Mouse (Mus musculus) ES-E14 (cell line): ENCODE results near the gene Cs. TPM values are rescaled to one million over a fixed set of nuclear protein-coding genes. Genes with fewer than 3 reads are reported as not detected.

Experiments used
- DNase-seq: peaks from one replicate; pipeline ENCODE4 v3.0.0-alpha.2; 2013; ENCODE audit warnings: low read depth, low spot score
- H3K27ac ChIP-seq: 2 replicates; pipeline ENCODE4 v1.5.1; 2012; ENCODE audit warnings: low read depth, mild to moderate bottlenecking, low read length, moderate library complexity, mixed read lengths; ENCODE audit not compliant: poor library complexity, insufficient read depth, severe bottlenecking
- H3K36me3 ChIP-seq: 2 replicates; pipeline ENCODE4 v1.6.1; 2012; ENCODE audit warnings: mild to moderate bottlenecking, low read length, moderate library complexity, mixed read lengths; ENCODE audit not compliant: control insufficient read depth, poor library complexity, insufficient read depth, severe bottlenecking
- H3K4me1 ChIP-seq, 2 experiments: fragments of 150-350 bp in 1 of 2; sonication (generic) in 1 of 2; 2 replicates each; pipeline ENCODE4 v1.6.1; 2012; ENCODE audit warnings: low read length in 2 of 2, mild to moderate bottlenecking in 1 of 2, mixed read lengths in 1 of 2; ENCODE audit not compliant: control insufficient read depth in 2 of 2, insufficient read depth in 2 of 2, poor library complexity in 1 of 2
- H3K4me3 ChIP-seq, 2 experiments: fragments of 150-350 bp in 1 of 2; sonication (generic) in 1 of 2; 2 replicates each; pipeline ENCODE4 v1.5.1; 2012; ENCODE audit warnings: low read length in 2 of 2, low read depth in 1 of 2, mild to moderate bottlenecking in 1 of 2, mixed read lengths in 1 of 2; ENCODE audit not compliant: insufficient read depth in 1 of 2, poor library complexity in 1 of 2, severe bottlenecking in 1 of 2
- H3K9ac ChIP-seq: 2 replicates; pipeline ENCODE4 v1.6.1; 2012; ENCODE audit warnings: low read depth, mild to moderate bottlenecking, low read length, mixed read lengths; ENCODE audit not compliant: poor library complexity, insufficient read depth, severe bottlenecking
- H3K9me3 ChIP-seq: fragments of 150-350 bp; sonication (generic); 2 replicates; pipeline ENCODE4 v1.6.1; 2012; ENCODE audit warnings: low read depth, mild to moderate bottlenecking, low read length; ENCODE audit not compliant: control insufficient read depth, insufficient read depth
- CHD2 ChIP-seq: IDR thresholded peaks from 2 replicates; pipeline ENCODE4 v1.6.1; 2014; ENCODE audit warnings: mild to moderate bottlenecking, low read depth, low read length, inconsistent platforms
- HCFC1 ChIP-seq: IDR thresholded peaks from 2 replicates; pipeline ENCODE4 v1.6.1; 2012; ENCODE audit warnings: low read length, inconsistent platforms, borderline replicate concordance; ENCODE audit not compliant: insufficient read depth
- MAFK ChIP-seq: IDR thresholded peaks from 2 replicates; pipeline ENCODE4 v1.6.1; 2014; ENCODE audit warnings: mild to moderate bottlenecking, low read depth, low read length, inconsistent platforms; ENCODE audit not compliant: insufficient read depth
- ZC3H11A ChIP-seq: IDR thresholded peaks from 2 replicates; pipeline ENCODE4 v1.6.1; 2012; ENCODE audit warnings: low read depth, mild to moderate bottlenecking, inconsistent platforms, low read length, borderline replicate concordance
- ZNF384 ChIP-seq: IDR thresholded peaks from 2 replicates; pipeline ENCODE4 v1.6.1; 2012; ENCODE audit warnings: low read depth, low read length, inconsistent platforms
- in situ Hi-C, 2 experiments: fragments of 600-800 bp; cut with MboI; formaldehyde crosslinking; loops; one replicate each; pipeline ENCODE4 v1.15.1; 2025; ENCODE audit warnings: low sequenced_read_pairs in 2 of 2, inconsistent platforms in 1 of 2; ENCODE audit not compliant: unreplicated experiment in 2 of 2
- total RNA-seq: library from RNA; depleted of rRNA; stranded (reverse); fragments of 300-350 nt; gene quantifications from 2 replicates; pipeline ENCODE4 v1.2.3, GENCODE M21; 2012

Cs gene
- total RNA-seq, 1 experiment = 143 TPM

- in situ Hi-C loops = no loop called here
- peaks cover 4% of the 10 kb centered on the region; the same call in 1 of the 2 replicates for H3K36me3 ChIP-seq
- no peak for DNase-seq
- peaks cover 2 to 4% of the 10 kb centered on the region in 2 experiments; a peak in 1 of 4 replicates for H3K4me1 ChIP-seq
- no peak overlapping the region for H3K27ac ChIP-seq
- no peak overlapping the region for H3K9ac ChIP-seq
- no peak overlapping the region; a peak in 1 of 4 replicates for H3K4me3 ChIP-seq
- no peaks in the 10 kb centered on the region for H3K9me3 ChIP-seq
- no peak for TF ChIP-seq MAFK
- TF ChIP-seq ZC3H11A = no peak
- no peak for TF ChIP-seq ZNF384
- no peak for TF ChIP-seq CHD2
- no peak for TF ChIP-seq HCFC1
Observed at GRCm38 (mm10) chr10:128336597-128336996, 937 bp upstream of the Cs start.

- no peak for TF ChIP-seq ZC3H11A
- no peak for TF ChIP-seq CHD2
- no peak for TF ChIP-seq ZNF384
- TF ChIP-seq MAFK = no peak
- no peak for TF ChIP-seq HCFC1
- H3K4me3 ChIP-seq = peak overlapping the region; percentile 100
- in situ Hi-C loops = no loop called here
- peak overlapping the region; percentile 92; the same call in 1 of the 2 replicates for H3K27ac ChIP-seq
- H3K9me3 ChIP-seq = no peaks in the 10 kb centered on the region
- no peak for DNase-seq
- peaks cover 2 to 4% of the 10 kb centered on the region in 2 experiments; a peak in 1 of 4 replicates for H3K4me1 ChIP-seq
- peak overlapping the region; percentile 99 for H3K9ac ChIP-seq
- peaks cover 4% of the 10 kb centered on the region; the same call in 1 of the 2 replicates for H3K36me3 ChIP-seq
Observed at GRCm38 (mm10) chr10:128338415-128338814, 881 bp downstream of the Cs start.

- H3K9ac ChIP-seq = no peak overlapping the region
- peaks cover 4% of the 10 kb centered on the region; the same call in 1 of the 2 replicates for H3K36me3 ChIP-seq
- no peak for DNase-seq
- H3K9me3 ChIP-seq = no peaks in the 10 kb centered on the region
- H3K4me3 ChIP-seq = peak overlapping the region; percentile 100; a peak in 3 of 4 replicates
- H3K4me1 ChIP-seq = peaks cover 2 to 4% of the 10 kb centered on the region in 2 experiments; a peak in 1 of 4 replicates
- H3K27ac ChIP-seq = no peak overlapping the region
- in situ Hi-C loops = no loop called here
- TF ChIP-seq ZC3H11A (no peak), MAFK (no peak), HCFC1 (no peak), ZNF384 (no peak), CHD2 (no peak)
Observed at GRCm38 (mm10) chr10:128338948-128339347, 1.4 kb downstream of the Cs start.

- peak; percentile 38 for DNase-seq
- Histone ChIP-seq H3K9me3 (no peaks in the 10 kb centered on the region), H3K4me1 (peaks cover 3 to 11% of the 10 kb centered on the region in 2 experiments; a peak in 3 of 4 replicates), H3K36me3 (peaks cover 4% of the 10 kb centered on the region; the same call in 1 of the 2 replicates), H3K4me3 (no peak overlapping the region), H3K27ac (no peak overlapping the region; the same call in 1 of the 2 replicates), H3K9ac (no peak overlapping the region; the same call in 1 of the 2 replicates)
- in situ Hi-C loops = no loop called here
- TF ChIP-seq CHD2 (no peak), ZNF384 (peak; percentile 75), MAFK (peak; percentile 70), HCFC1 (no peak), ZC3H11A (no peak)
Observed at GRCm38 (mm10) chr10:128340257-128340656, 2.7 kb downstream of the Cs start.
